Mouse (Mus musculus) cerebellum, postnatal 4 days (tissue): ENCODE data around the gene Bnip1.

Source experiments
- DNase-seq, 2 experiments: peaks; one replicate each; pipeline ENCODE4 v3.0.0; 2022; ENCODE audit warnings: low spot score in 2 of 2, mixed read lengths in 1 of 2

Gene Bnip1

GRCm38 (mm10) chr17:26839718-26840438, 59.0 kb downstream of the Bnip1 start:
- peak in 1 of 2 experiments; percentile 14 for DNase-seq

GRCm38 (mm10) chr17:26840439-26840780, 59.5 kb downstream of the Bnip1 start:
- peak in 1 of 2 experiments; percentile 9 for DNase-seq

- peak in 1 of 2 experiments; percentile 22 for DNase-seq
Measured at GRCm38 (mm10) chr17:26840922-26841731, 60.3 kb downstream of the Bnip1 start.

GRCm38 (mm10) chr17:26841981-26842380, 61.1 kb downstream of the Bnip1 start:
- peak in 1 of 2 experiments; percentile 14 for DNase-seq
